Comparison of ENCODE assay signal across 17 mouse cellular contexts in the genomic region with DNA sequence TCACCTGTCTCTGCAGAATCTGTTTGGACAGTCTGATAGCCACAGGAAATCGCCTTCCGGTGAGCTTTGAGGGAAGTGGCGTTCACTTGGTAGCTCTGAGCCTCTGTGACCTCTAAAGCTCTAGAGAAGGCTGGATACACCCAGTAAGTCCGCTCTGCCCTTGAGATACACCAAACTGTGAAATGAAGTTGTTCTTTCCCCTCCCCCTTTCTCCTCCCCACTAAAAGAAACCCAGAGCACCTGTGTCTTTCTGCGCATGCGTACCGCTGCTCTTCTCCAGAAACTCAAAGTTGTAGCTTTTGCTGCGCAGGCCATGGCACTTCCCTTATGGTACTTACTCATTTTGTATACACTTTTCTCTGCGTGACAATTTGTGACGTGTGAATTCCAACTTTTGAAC.
"Had no signal": no experiment of that assay in that cellular context is flagged by ENCODE, and none has a peak within 500 bp of the region (broad histone marks: within the 10 kb centered on the region; RNA-seq: fewer than 3 reads in every experiment).

No protein-coding gene starts in this region.

- DNase-seq: left cerebral cortex, postnatal 4 days; liver; liver, embryonic 13.5 days; liver, postnatal 0 days; lung, adult 18-20 months; lung, adult 2 months; lung, embryonic 14.5 days; lung, postnatal 10 days; lung, postnatal 14 days; lung, postnatal 36 days; lung, postnatal 4 days; midbrain, embryonic 14.5 days had no signal

- ATAC-seq: liver, embryonic 12.5 days; liver, postnatal 0 days; lung, postnatal 0 days; midbrain, embryonic 13.5 days; midbrain, embryonic 15.5 days; midbrain, embryonic 16.5 days had no signal
